Mouse (Mus musculus) thymus, adult 2 months (tissue): ENCODE results near the gene Gtf2ird1.

ENCODE experiments used
- CTCF ChIP-seq: fragments of 200-500 bp; IDR thresholded peaks from 2 replicates; pipeline ENCODE4 v1.5.1; 2012; ENCODE audit warnings: mild to moderate bottlenecking, control low read depth, low read length, moderate library complexity, borderline replicate concordance; ENCODE audit not compliant: control insufficient read depth, poor library complexity, insufficient read depth; ENCODE audit errors: extremely low read depth
- POLR2A ChIP-seq: fragments of 200-500 bp; IDR thresholded peaks from 2 replicates; pipeline ENCODE4 v1.6.1; 2012; ENCODE audit warnings: mild to moderate bottlenecking, low read length, control low read depth, moderate library complexity; ENCODE audit not compliant: control insufficient read depth, poor library complexity, insufficient read depth; ENCODE audit errors: extremely low read depth

GRCm38 (mm10) chr5:134315623-134316350 is 140.7 kb downstream of the Gtf2ird1 start:
- TF ChIP-seq CTCF, result no peak
- TF ChIP-seq POLR2A, result no peak
